Mouse (Mus musculus) adrenal gland, postnatal 36 days (tissue): ENCODE measurements around the gene Olfr9. TPM values are rescaled to one million over a fixed set of nuclear protein-coding genes. Genes with fewer than 3 reads are reported as not detected.
"Not testable (repeated sequence)": the region's sequence is repeated elsewhere in the genome, so short reads cannot be mapped to it uniquely, and the experiment has no call there.

ENCODE experiments used
- DNase-seq, 2 experiments: peaks; one replicate each; pipeline ENCODE4 v3.0.0; 2021; ENCODE audit warnings: mixed read lengths in 1 of 2
- total RNA-seq, 2 experiments: library from RNA; stranded (reverse); gene quantifications; 2 replicates each; pipeline ENCODE4 v1.2.3; 2021

The Olfr9 gene
- total RNA-seq, 2 experiments from 2014 or later, result not detected

DNA sequence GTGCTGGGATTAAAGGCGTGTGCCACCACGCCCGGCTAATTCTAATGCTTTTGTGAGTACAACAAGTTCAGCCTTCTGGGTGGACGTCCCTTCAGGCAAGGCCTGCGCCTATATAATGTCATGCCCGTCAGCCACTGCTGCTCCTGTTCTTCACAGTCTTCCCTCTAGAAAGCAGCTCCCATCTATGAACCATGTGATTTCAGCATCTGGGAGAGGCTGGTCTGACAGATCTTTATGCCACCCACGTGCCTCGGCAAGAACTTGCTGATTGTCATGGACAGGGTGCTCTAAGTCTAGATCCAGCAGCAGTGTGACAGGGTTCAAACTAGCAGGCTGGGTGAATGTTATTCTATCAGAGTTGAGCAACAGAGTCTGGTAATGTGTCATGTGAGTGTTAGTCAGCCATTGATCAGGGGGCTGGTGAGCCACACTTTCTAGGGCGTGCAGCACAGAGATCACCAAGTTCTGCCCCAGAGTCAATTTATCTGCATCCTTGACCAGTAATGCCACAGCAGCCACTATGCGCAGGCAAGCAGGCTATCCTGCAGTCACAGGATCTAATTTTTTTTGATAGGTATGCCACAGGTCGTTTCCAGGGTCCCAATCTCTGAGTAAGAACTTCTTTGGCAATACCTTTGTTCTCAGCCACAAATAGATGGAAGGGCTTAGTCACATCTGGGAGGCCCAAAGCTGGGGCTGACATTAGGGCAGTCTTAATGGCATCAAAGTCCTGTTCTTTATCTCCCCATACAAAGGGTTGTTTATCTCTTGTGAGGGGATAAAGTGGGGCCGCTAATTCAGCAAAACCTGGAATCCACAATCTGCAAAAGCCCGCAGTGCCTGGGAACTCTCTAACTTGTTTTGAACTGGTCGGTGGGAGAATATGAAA, 15.0 kb downstream of the Olfr9 start:
- no peak for DNase-seq

DNA sequence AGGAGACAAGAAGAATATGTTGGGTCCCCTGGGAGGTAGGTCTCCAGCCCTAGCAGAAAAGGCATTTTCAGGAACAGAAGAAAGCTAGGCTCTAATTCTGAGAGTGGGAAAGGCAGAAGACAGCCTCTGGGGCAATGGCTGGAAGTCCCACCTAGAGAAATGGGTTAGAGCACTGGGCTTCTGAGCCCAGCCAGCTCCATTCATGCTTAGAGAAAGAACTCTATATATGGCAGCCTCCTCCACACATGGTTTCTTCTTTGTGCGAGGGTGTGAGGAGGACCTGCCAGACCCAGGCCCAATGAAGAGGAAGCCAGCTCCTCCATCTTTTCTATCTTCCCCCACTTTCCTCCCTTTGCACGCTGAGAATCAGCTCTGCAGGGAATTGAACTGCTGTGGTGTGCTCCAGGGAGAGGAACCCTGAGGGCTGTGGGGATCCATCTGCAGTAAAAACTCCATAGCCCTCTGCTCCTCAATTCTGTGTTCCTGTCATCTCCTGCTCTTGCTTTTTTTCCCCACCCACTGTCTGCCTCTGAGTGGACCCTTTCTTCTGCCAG, 21.1 kb downstream of the Olfr9 start, which contains the start of gene Olfr763:
Gene Olfr763 (plus strand): TSS at position 504 of the 554 bp plus-strand sequence.
- no peak for DNase-seq

DNA sequence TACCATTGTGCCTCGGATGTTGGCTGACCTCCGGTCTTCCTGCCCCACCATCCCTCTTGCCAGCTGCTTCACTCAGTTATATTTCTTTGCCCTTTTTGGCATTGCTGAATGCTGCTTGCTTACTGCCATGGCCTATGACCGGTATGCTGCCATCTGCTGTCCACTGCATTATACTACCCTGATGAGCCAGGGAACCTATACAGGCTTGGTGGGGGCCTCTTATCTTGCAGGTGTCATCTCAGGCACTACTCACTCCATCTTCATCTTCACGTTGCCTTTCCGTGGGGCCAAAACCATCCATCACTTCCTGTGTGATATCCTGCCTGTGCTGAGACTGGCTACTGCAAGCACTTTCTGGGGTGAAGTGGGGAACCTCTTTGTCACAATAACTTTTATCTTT, 22.3 kb downstream of the Olfr9 start:
- DNase-seq, result not testable (repeated sequence)

DNA sequence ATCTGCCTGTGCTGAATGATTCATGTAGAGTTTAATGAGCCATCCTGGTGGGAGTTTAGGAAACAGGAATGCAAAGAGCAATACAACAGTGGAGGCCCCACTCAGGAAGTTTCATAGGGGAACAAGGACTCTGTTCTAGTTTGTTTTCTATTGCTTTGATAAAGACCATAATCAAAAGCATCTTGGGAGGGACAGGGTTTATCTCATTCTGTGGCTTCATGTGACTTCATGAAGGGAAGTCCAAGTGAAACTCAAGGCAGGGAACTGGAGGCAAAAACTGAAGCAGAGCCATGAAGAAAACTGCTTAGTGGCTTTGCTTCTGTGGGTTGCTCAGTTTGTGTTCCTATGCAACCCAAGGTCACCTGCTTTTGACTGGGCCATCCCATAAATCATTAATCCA, 25.2 kb downstream of the Olfr9 start:
- DNase-seq, result no peak

DNA sequence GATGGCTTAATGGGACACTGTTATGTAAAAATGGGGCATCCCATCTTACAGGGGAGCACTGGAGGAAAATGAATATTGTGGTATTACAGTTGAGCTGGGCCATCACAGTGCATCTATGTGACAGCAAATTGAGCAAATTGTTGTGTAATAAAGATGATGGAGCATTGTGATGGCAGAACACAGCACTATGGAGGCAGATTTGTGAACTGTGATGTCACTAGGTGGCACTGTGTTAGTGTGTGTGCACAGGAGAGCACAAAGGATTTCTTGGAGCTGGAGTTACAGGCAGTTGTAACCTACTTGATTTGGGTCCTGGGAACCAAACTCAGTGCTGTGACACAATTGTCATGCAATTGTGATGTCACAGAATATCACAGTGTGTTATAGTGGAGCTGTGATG, 34.1 kb downstream of the Olfr9 start:
- DNase-seq, result no peak

DNA sequence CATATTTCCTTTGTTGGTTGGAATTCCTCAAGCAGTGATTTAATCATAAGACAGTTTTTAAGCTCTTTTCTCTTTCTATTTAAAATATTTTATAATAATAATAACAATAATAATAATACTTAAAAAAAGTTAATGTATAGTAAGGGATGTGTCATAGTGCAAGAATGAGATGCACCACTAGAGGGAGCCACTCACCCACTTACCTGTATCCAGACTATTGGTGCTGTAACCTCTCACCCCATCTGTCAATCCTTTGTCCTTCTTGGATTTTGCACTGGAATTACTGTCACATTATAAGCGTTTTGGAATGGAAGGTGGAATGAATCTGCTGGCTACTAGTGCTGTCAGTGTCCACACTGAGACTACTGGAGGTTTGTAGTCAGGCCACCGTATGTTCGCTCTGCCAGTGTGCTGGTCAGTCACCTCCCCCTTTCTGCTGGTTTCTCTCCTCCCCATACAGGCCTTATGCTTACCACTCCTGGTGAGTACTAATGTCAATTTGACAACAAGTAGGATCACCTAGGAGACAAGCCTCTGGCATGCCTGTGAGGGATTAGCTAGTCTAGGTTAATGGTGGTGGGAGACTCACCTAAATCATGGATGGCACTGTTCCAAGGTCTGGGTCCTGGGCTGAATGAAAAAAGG, 36.9 kb downstream of the Olfr9 start:
- DNase-seq, result peak; percentile 21 to 52

DNA sequence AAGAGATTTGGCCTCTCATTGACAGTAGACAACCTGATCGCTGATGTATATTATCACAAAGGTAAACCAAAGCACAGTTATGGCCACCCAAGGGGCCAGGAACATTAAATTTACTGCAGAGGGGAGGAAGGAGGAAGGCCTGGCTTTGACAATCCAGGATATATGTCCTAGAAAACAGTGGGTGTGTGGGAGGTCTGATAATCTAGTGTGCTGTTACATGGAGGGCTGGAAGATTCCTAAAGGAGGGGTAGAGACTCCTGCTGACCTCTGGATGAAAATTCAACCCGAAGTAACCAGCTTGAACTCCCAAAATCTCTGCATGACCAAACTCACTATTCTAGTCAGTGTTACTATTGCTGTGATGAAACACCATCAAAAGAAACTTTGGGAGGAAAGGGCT, 39.1 kb downstream of the Olfr9 start:
- no peak for DNase-seq

DNA sequence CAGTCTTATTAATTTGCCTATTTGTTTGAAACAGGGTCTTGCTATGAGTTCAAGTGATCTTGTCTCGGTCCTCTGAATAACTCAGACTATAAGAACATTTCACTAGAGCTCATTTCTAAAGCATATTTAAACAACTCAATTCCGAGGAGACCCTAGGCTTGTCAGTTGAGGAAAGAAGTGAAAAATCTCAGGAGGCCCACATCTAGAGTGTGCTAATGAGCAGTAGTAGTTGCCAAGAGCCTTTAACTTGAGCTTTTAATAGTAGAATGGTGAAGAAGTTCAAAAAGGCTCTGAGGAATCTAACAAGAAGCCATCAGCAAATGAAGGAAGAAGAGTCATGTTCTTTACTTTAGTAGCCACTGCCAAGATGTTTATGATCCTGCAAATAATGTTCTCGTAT, 50.6 kb downstream of the Olfr9 start, which contains the start of gene Olfr764-ps1:
Gene Olfr764-ps1 (minus strand): TSS at position 101 of the 400 bp plus-strand sequence.
- DNase-seq, result no peak

Other genes with a start within 250 kb of the Olfr9 start
- gene Dgka, start 244.6 kb upstream of the Olfr9 start, total RNA-seq, result 10 to 100 TPM; 16.2 to 20.2 TPM
- 10 to 100 TPM; 20.8 to 21.9 TPM for gene Pym1, start 241.5 kb upstream of the Olfr9 start, total RNA-seq
- 10 to 100 TPM; 39.7 to 57.0 TPM for gene Mmp19, start 198.5 kb upstream of the Olfr9 start, total RNA-seq
- 10 to 100 TPM; 60.1 to 77.1 TPM for gene Dnajc14, start 185.4 kb upstream of the Olfr9 start, total RNA-seq
- gene Tmem198b, start 185.1 kb upstream of the Olfr9 start, total RNA-seq, result 1 to 10 TPM; 7.6 to 8.9 TPM
- gene Sarnp, start 172.1 kb upstream of the Olfr9 start, total RNA-seq, result 10 to 100 TPM; 50.4 to 60.8 TPM
- 10 to 100 TPM; 41.8 to 43.8 TPM for gene Ormdl2, start 167.8 kb upstream of the Olfr9 start, total RNA-seq
- gene Gdf11, start 97.7 kb upstream of the Olfr9 start, total RNA-seq, result 1 to 10 TPM; 1.7 to 2.3 TPM
- 100 to 1,000 TPM; 285 to 398 TPM for gene Cd63, start 88.4 kb upstream of the Olfr9 start, total RNA-seq
- 10 to 100 TPM; 12.0 to 14.0 TPM for gene Rdh5, start 66.5 kb upstream of the Olfr9 start, total RNA-seq
- 100 to 1,000 TPM; 187 to 198 TPM for gene Bloc1s1, start 65.4 kb upstream of the Olfr9 start, total RNA-seq
- gene Itga7, start 55.6 kb upstream of the Olfr9 start, total RNA-seq, result 10 to 100 TPM; 10.4 to 16.0 TPM
- gene Mettl7b, start 28.4 kb upstream of the Olfr9 start, total RNA-seq, result under 1 TPM; 0.30 to 0.76 TPM
- gene Olfr763, start 21.4 kb downstream of the Olfr9 start, total RNA-seq, result not detected
- gene Olfr764-ps1, start 50.5 kb downstream of the Olfr9 start, total RNA-seq, result not detected
- gene Olfr765, start 60.6 kb downstream of the Olfr9 start, total RNA-seq, result not detected
- gene Olfr766-ps1, start 79.5 kb downstream of the Olfr9 start, total RNA-seq, result not detected
- not detected for gene Olfr767, start 93.5 kb downstream of the Olfr9 start, total RNA-seq
- gene Olfr768, start 109.9 kb downstream of the Olfr9 start, total RNA-seq, result not detected
- not detected for gene Olfr769, start 128.4 kb downstream of the Olfr9 start, total RNA-seq
- gene Olfr770, start 149.6 kb downstream of the Olfr9 start, total RNA-seq, result not detected
- gene Olfr771, start 175.3 kb downstream of the Olfr9 start, total RNA-seq, result not detected
- not detected for gene Olfr772, start 188.5 kb downstream of the Olfr9 start, total RNA-seq
- gene Olfr773, start 198.0 kb downstream of the Olfr9 start, total RNA-seq, result not detected
- not detected for gene Olfr774, start 246.8 kb downstream of the Olfr9 start, total RNA-seq